ENCODE assay signal across 13 mouse cellular contexts in genomic region chr11:87367865-87368580, GRCm38 (mm10). TPM values are rescaled to one million over a fixed set of nuclear protein-coding genes. Genes with fewer than 3 reads are reported as not detected.
DNase-seq lines count a peak whose midpoint lies in the region; ATAC-seq lines count a peak whose summit lies in the region.
"Had no signal": no experiment of that assay in that cellular context is flagged by ENCODE, and none has a peak within 500 bp of the region (broad histone marks: within the 10 kb centered on the region; RNA-seq: fewer than 3 reads in every experiment).

No protein-coding gene starts in this region.

- H3K4me3 ChIP-seq in limb, embryonic 10.5 days = no peak overlapping the region
- no peak overlapping the region for H3K4me3 ChIP-seq in kidney, embryonic 15.5 days (replicated peaks)
- H3K4me3 ChIP-seq: embryonic facial prominence, embryonic 13.5 days had no signal

- no peaks in the 10 kb centered on the region for H3K36me3 ChIP-seq in limb, embryonic 10.5 days
- H3K36me3 ChIP-seq in kidney, embryonic 15.5 days = no peaks in the 10 kb centered on the region
- H3K36me3 ChIP-seq: embryonic facial prominence, embryonic 13.5 days had no signal

- H3K4me2 ChIP-seq in kidney, embryonic 15.5 days = no peak overlapping the region
- H3K4me2 ChIP-seq: embryonic facial prominence, embryonic 13.5 days had no signal

- peaks cover 5% of the 10 kb centered on the region for H3K4me1 ChIP-seq in limb, embryonic 10.5 days
- no peaks in the 10 kb centered on the region for H3K4me1 ChIP-seq in kidney, embryonic 15.5 days
- H3K4me1 ChIP-seq: embryonic facial prominence, embryonic 13.5 days had no signal

- H3K9me3 ChIP-seq in limb, embryonic 10.5 days (replicated peaks) = no peaks in the 10 kb centered on the region
- H3K9me3 ChIP-seq in kidney, embryonic 15.5 days (replicated peaks) = no peaks in the 10 kb centered on the region
- H3K9me3 ChIP-seq: embryonic facial prominence, embryonic 13.5 days had no signal

- intact Hi-C loops in heart, postnatal 10 days (cut with DNase I) = no loop called here

- 58% methylated on average over 9 of the region's 9 CpGs for WGBS in limb, embryonic 10.5 days
- 78% methylated on average over 9 of the region's 9 CpGs for WGBS in kidney, embryonic 15.5 days

- peak; percentile 2 for DNase-seq in heart, adult 11 months
- no peak for DNase-seq in heart, postnatal 10 days
- DNase-seq in c-Kit-negative CD71-positive TER-119-positive erythroid progenitor cells, embryonic 14.5 days (ENCODE audit: low read depth, low spot score) = peak; percentile 77
- DNase-seq in limb, embryonic 10.5 days (ENCODE audit: low spot score) = peak; percentile 40
- peak; percentile 28 to 56 for DNase-seq in spleen, postnatal 10 days (ENCODE audit: low spot score in 2 of 2)
- DNase-seq in neural tube, embryonic 10.5 days (ENCODE audit: extremely low spot score, low spot score) = no peak
- DNase-seq in ovary, postnatal 14 days (ENCODE audit: low spot score) = no peak

- no peak overlapping the region for H3K9ac ChIP-seq in kidney, embryonic 15.5 days
- H3K9ac ChIP-seq: embryonic facial prominence, embryonic 13.5 days had no signal

- no peak; the same call in 1 of the 2 replicates for ATAC-seq in kidney, embryonic 15.5 days (replicated peaks; ENCODE audit: low FRiP score)
- ATAC-seq: CD4-positive, CD25-positive, alpha-beta regulatory T cell, adult 4 months; lung, postnatal 0 days had no signal

- H3K27me3 ChIP-seq in limb, embryonic 10.5 days (ENCODE audit: low read depth, poor library complexity, severe bottlenecking) = no peaks in the 10 kb centered on the region
- H3K27me3 ChIP-seq in kidney, embryonic 15.5 days = no peaks in the 10 kb centered on the region
- H3K27me3 ChIP-seq: embryonic facial prominence, embryonic 13.5 days had no signal

- no peak overlapping the region for H3K27ac ChIP-seq in limb, embryonic 10.5 days
- no peak overlapping the region for H3K27ac ChIP-seq in kidney, embryonic 15.5 days
- H3K27ac ChIP-seq: embryonic facial prominence, embryonic 13.5 days; kidney, postnatal 0 days had no signal

RNA-seq across cellular contexts. Expression of gene Ppm1e, which starts 9.2 kb away (rescaled TPM):
- total RNA-seq in heart, postnatal 10 days (2021) = 10 to 100 TPM; 12.7 to 13.7 TPM
- 2.2 and 2.4 TPM in 2 replicates for polyA plus RNA-seq in limb, embryonic 10.5 days (2016; fragmentation: Nextera tagmentation; extraction: Ambion mirVana)
- 2.9 and 3.0 TPM in 2 replicates for polyA plus RNA-seq in kidney, embryonic 15.5 days (2015; fragmentation: Nextera tagmentation; extraction: Ambion mirVana)

RNA-seq across cellular contexts. Expression of gene Rad51c, which starts 36.7 kb away (rescaled TPM):
- 1 to 10 TPM; 3.7 to 4.4 TPM for total RNA-seq in heart, postnatal 10 days (2021)
- polyA plus RNA-seq in limb, embryonic 10.5 days (2016; fragmentation: Nextera tagmentation; extraction: Ambion mirVana) = 11.5 and 15.4 TPM in 2 replicates
- polyA plus RNA-seq in kidney, embryonic 15.5 days (2015; fragmentation: Nextera tagmentation; extraction: Ambion mirVana) = 8.3 and 9.1 TPM in 2 replicates

RNA-seq across cellular contexts. Expression of gene Tex14, which starts 36.8 kb away (rescaled TPM):
- total RNA-seq in heart, postnatal 10 days (2021) = under 1 TPM; 0.10 to 0.47 TPM
- 0.16 and 0.33 TPM in 2 replicates for polyA plus RNA-seq in limb, embryonic 10.5 days (2016; fragmentation: Nextera tagmentation; extraction: Ambion mirVana)
- 0.60 and 0.65 TPM in 2 replicates for polyA plus RNA-seq in kidney, embryonic 15.5 days (2015; fragmentation: Nextera tagmentation; extraction: Ambion mirVana)
- total RNA-seq: gastrocnemius, adult 8-10 months had no signal

Comparison
In these comparisons a context has a peak if more than half of its experiments do, and no peak if none do; other contexts are left out.
1. DNase-seq: peak in heart, adult 11 months (single experiment), c-Kit-negative CD71-positive TER-119-positive erythroid progenitor cells, embryonic 14.5 days (single experiment), limb, embryonic 10.5 days (single experiment) and spleen, postnatal 10 days (2 of 2); none in heart, postnatal 10 days (0 of 2), neural tube, embryonic 10.5 days (single experiment) and ovary, postnatal 14 days (single experiment).